Mouse (Mus musculus) myocyte (in vitro differentiated cells): Measurements from ENCODE around the gene Slc24a3.

Experiments used
- MYOD1 ChIP-seq, 3 experiments: IDR thresholded peaks; one replicate each; pipeline ENCODE4 v1.6.1; 2011; ENCODE audit warnings: control low read depth in 2 of 3, low read depth in 2 of 3, mild to moderate bottlenecking in 2 of 3, moderate library complexity in 1 of 3; ENCODE audit not compliant: insufficient read length in 2 of 3, control insufficient read depth in 1 of 3
- POLR2A ChIP-seq: IDR thresholded peaks from one replicate; pipeline ENCODE4 v1.6.1; 2011; ENCODE audit warnings: low read depth, mild to moderate bottlenecking, control low read depth, moderate library complexity; ENCODE audit not compliant: insufficient read length

DNA sequence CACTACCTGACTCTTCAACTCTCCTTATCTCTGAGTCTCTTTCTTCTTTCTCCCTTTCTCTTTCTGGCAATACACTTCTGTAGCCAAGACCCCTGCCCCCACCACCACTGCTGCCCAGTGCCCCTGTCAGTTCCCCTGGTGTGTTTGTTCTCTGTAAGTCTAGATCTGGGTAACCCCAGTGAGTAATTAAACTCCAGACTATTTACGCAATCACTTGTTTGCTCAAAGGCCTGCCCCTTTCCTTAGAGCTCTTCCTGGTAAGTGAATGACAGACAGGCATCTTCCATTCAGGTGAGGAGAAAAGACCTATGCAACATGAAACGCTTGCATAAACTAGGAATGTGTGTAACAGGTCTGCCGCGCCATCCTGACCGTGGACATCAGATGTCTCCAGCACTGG lies 430.3 kb downstream of the Slc24a3 start:
- TF ChIP-seq MYOD1 (IDR thresholded peaks at IDR 0.05; ENCODE audit: control insufficient read depth in 1 of 3, insufficient read length in 2 of 3, low read depth in 2 of 3) (no peak), POLR2A (no peak)
